Mouse (Mus musculus): ENCODE data around the gene Jpt1.
A peak's percentile ranks its signal among the peaks of the same experiment; 100 is the strongest.

DNA sequence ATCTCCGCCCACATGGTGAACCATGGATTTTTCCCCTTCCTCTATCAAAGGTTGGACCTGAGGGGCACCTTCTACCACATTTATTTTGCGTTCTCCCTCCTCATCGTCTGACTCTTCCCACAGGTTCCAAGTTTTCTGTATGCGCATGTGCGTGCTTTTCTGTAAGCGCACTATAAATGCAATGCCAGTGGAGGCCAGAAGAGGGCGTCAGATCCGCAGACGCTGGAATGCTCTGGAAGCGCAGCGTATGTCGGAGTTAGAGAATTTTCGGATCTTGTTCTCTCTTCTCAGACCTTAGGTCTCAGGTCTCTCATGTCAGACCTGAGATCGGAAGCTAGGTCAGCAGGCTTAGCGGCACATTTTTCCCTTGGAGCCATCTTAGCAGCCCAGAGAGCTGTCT lies 58.6 kb downstream of the Jpt1 start:
- no peak for TF ChIP-seq NELFE (IDR thresholded peaks at IDR 0.05; ENCODE audit: low read depth, low read length)
- TF ChIP-seq CHD2 (IDR thresholded peaks at IDR 0.05; ENCODE audit: low read length): no peak
- peak in 1 of 2 experiments; percentile 20; a peak in 1 of 4 replicates for TF ChIP-seq CTCF (conservative IDR thresholded peaks at IDR 0.05 in 1 of 2, IDR thresholded peaks at IDR 0.05 in 1 of 2; ENCODE audit: low read depth in 2 of 2, low read length in 2 of 2)
- no peak for TF ChIP-seq ELF1 (IDR thresholded peaks at IDR 0.05; ENCODE audit: low read depth, low read length)
- no peak for TF ChIP-seq USF1 (IDR thresholded peaks at IDR 0.05; ENCODE audit: low read depth, low read length)
- TF ChIP-seq E2F4 (IDR thresholded peaks at IDR 0.05; ENCODE audit: insufficient replicate concordance, low read depth, low read length): no peak
- no peak for TF ChIP-seq NRF1 (IDR thresholded peaks at IDR 0.05; ENCODE audit: low read depth, low read length)
- TF ChIP-seq POLR2A (IDR thresholded peaks at IDR 0.05; ENCODE audit: low read depth, low read length): no peak
- no peak for TF ChIP-seq RAD21 (IDR thresholded peaks at IDR 0.05; ENCODE audit: low read depth, low read length)
- TF ChIP-seq MAX (IDR thresholded peaks at IDR 0.05; ENCODE audit: low read length): no peak
- TF ChIP-seq TCF12 (IDR thresholded peaks at IDR 0.05; ENCODE audit: low read depth, low read length): no peak
- no peak for TF ChIP-seq ETS1 (conservative IDR thresholded peaks at IDR 0.05; ENCODE audit: low read depth, low read length)
- no peak for TF ChIP-seq EP300 (IDR thresholded peaks at IDR 0.05; ENCODE audit: low read length)
- no peak for TF ChIP-seq UBTF (IDR thresholded peaks at IDR 0.05; ENCODE audit: low read depth, low read length)
